Mouse (Mus musculus) forebrain, embryonic 14.5 days (tissue): ENCODE data around the gene Sept9. TPM values are rescaled to one million over a fixed set of nuclear protein-coding genes. Genes with fewer than 3 reads are reported as not detected.

ENCODE experiments used
- ATAC-seq: fragments of 200-750 bp; cut with Nextera tagmentation; 2 replicates; pipeline ENCODE4 v1.8.0; 2017; ENCODE audit warnings: mild to moderate bottlenecking, moderate library complexity
- DNase-seq: peaks from one replicate; pipeline ENCODE4 v3.0.0-alpha.2; 2015; ENCODE audit warnings: low spot score
- H3K27ac ChIP-seq: fragments of 300-500 bp; sonication (generic); 2 replicates; pipeline ENCODE4 v1.5.1; 2014; ENCODE audit warnings: low read depth, mild to moderate bottlenecking, control low read depth, low read length, moderate library complexity
- H3K27me3 ChIP-seq: fragments of 300-500 bp; sonication (generic); replicated peaks from 2 replicates; pipeline ENCODE4 v1.6.1; 2014; ENCODE audit warnings: low read length, control low read depth, mixed read lengths; ENCODE audit not compliant: control insufficient read depth, insufficient read depth
- H3K36me3 ChIP-seq: fragments of 300-500 bp; sonication (generic); 2 replicates; pipeline ENCODE4 v1.6.1; 2014; ENCODE audit warnings: low read length, control low read depth; ENCODE audit not compliant: control insufficient read depth, insufficient read depth
- H3K4me1 ChIP-seq: fragments of 300-500 bp; sonication (generic); 2 replicates; pipeline ENCODE4 v1.6.1; 2014; ENCODE audit warnings: antibody characterized with exemption, low read length, control low read depth; ENCODE audit not compliant: control insufficient read depth, insufficient read depth
- H3K4me2 ChIP-seq: fragments of 300-500 bp; sonication (generic); 2 replicates; pipeline ENCODE4 v1.6.1; 2014; ENCODE audit warnings: mild to moderate bottlenecking, control low read depth, low read length
- H3K4me3 ChIP-seq: fragments of 300-500 bp; sonication (generic); 2 replicates; pipeline ENCODE4 v1.5.1; 2014; ENCODE audit warnings: low read depth, low read length, control low read depth
- H3K9ac ChIP-seq: fragments of 300-500 bp; sonication (generic); 2 replicates; pipeline ENCODE4 v1.6.1; 2014; ENCODE audit warnings: mild to moderate bottlenecking, low read length, control low read depth, moderate library complexity
- H3K9me3 ChIP-seq: fragments of 300-500 bp; sonication (generic); replicated peaks from 2 replicates; pipeline ENCODE4 v1.6.1; 2016; ENCODE audit warnings: low read length, control low read depth, mixed read lengths; ENCODE audit not compliant: control insufficient read depth
- WGBS: fragments of 180-500 bp; shearing (Covaris S2); extraction: QIAGEN DNeasy Blood & Tissue Kit; methylation state at CpG from one replicate; pipeline ENCODE4 v1.1.7; 2014; 5-methylcytosine and 5-hydroxymethylcytosine counted together
- polyA plus RNA-seq: library from polyadenylated mRNA; unstranded; fragments of >200 nt; fragmentation: Nextera tagmentation; extraction: Ambion mirVana; gene quantifications from 2 replicates; pipeline ENCODE4 v1.2.1, GENCODE M21; 2014

The Sept9 gene
- polyA plus RNA-seq, 1 experiment from 2014 or later = 113 TPM

- Histone ChIP-seq H3K27ac (no peak overlapping the region), H3K4me1 (no peaks in the 10 kb centered on the region), H3K9me3 (no peaks in the 10 kb centered on the region), H3K4me3 (no peak overlapping the region), H3K9ac (no peak overlapping the region), H3K27me3 (no peaks in the 10 kb centered on the region), H3K36me3 (no peaks in the 10 kb centered on the region), H3K4me2 (no peak overlapping the region)
- DNase-seq (no peak), ATAC-seq (no peak)
- 76% methylated on average over 8 of the region's 8 CpGs for WGBS
Measured at GRCm38 (mm10) chr11:117276946-117277345, 77.5 kb downstream of the Sept9 start.

GRCm38 (mm10) chr11:117278113-117278512 is 78.7 kb downstream of the Sept9 start:
- H3K9me3 ChIP-seq = no peaks in the 10 kb centered on the region
- 33% methylated on average over 1 of the region's 1 CpGs for WGBS
- H3K36me3 ChIP-seq = no peaks in the 10 kb centered on the region
- no peak overlapping the region for H3K27ac ChIP-seq
- DNase-seq (no peak), ATAC-seq (no peak)
- H3K4me2 ChIP-seq = no peak overlapping the region
- H3K9ac ChIP-seq = no peak overlapping the region
- no peaks in the 10 kb centered on the region for H3K4me1 ChIP-seq
- no peaks in the 10 kb centered on the region for H3K27me3 ChIP-seq
- H3K4me3 ChIP-seq = no peak overlapping the region

GRCm38 (mm10) chr11:117278514-117278913 is 79.1 kb downstream of the Sept9 start:
- ATAC-seq = no peak
- Histone ChIP-seq H3K4me1 (no peaks in the 10 kb centered on the region), H3K27ac (no peak overlapping the region), H3K9ac (no peak overlapping the region), H3K36me3 (no peaks in the 10 kb centered on the region), H3K9me3 (no peaks in the 10 kb centered on the region), H3K4me3 (no peak overlapping the region), H3K27me3 (no peaks in the 10 kb centered on the region), H3K4me2 (no peak overlapping the region)
- DNase-seq = no peak
- WGBS = 68% methylated on average over 13 of the region's 13 CpGs

DNA sequence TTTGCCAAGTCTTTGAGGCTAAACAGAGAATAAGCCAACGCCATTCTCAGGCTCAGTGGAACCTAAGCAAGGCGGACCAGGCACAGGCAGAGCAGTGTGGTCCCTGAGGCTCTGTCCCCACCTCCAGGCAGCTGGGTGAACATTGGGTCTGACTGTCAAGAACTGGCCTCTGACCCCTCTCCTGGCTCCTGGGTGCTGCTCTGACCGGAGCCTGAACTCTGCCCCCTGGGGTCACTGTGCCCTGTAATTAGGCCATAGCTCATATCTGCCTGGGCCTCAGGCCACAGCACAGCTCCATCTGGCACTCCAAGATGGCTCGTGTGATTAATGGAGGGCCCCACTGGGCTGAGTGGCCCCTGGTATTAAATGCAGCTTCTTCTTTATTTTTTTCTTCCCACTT is 80.5 kb downstream of the Sept9 start:
- Histone ChIP-seq H3K4me2 (no peak overlapping the region), H3K36me3 (no peaks in the 10 kb centered on the region), H3K9me3 (no peaks in the 10 kb centered on the region), H3K9ac (no peak overlapping the region), H3K4me3 (no peak overlapping the region), H3K27ac (no peak overlapping the region), H3K27me3 (no peaks in the 10 kb centered on the region), H3K4me1 (peaks cover 8% of the 10 kb centered on the region)
- WGBS = 77% methylated on average over 4 of the region's 4 CpGs
- no peak for ATAC-seq
- DNase-seq = no peak

DNA sequence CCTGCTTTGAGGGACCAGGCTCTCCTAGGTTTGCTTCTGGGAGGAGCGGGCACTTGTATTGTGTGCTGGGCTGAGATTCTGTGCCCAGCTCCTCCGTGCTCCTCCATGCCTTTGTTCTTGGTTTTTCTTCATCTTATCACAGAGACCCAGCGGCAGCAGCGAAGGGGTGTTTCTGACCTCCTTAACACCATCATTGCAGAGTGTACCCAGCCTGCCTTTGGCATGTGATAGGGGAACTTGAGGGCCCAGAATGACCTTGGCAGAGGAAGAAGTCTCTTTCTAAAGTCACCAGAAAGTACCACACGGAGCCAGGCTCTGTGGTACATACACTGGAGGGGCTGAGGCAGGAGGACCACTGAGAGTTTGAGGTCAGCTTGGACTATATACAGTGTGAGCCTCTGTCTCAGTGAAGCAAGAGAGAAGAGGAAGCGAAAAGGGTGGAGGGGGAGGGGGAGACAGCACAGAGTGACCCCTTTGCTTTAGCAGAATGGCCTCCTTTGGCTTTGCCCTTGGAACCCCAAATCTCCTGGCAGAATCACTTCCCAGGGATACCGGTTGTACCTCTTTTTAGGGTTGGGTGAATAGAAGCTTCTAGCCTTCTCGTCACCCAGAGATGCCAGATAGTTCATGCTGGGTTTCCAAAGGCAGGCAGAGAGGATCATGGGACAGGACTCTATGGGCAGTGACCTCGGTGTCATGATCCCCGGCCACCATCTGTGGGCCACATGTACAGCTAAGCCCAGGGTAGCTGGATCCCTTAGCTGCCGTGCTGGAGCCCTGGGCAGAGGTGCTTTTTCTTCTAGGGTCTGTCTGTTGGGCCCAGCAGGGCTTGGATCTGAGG is 83.8 kb downstream of the Sept9 start:
- WGBS = 80% methylated on average over 11 of the region's 11 CpGs
- Histone ChIP-seq H3K9me3 (no peaks in the 10 kb centered on the region), H3K36me3 (no peaks in the 10 kb centered on the region), H3K4me2 (no peak overlapping the region), H3K4me1 (peaks cover 15% of the 10 kb centered on the region), H3K4me3 (no peak overlapping the region), H3K27ac (no peak overlapping the region), H3K9ac (no peak overlapping the region), H3K27me3 (no peaks in the 10 kb centered on the region)
- no peak for ATAC-seq
- no peak for DNase-seq

DNA sequence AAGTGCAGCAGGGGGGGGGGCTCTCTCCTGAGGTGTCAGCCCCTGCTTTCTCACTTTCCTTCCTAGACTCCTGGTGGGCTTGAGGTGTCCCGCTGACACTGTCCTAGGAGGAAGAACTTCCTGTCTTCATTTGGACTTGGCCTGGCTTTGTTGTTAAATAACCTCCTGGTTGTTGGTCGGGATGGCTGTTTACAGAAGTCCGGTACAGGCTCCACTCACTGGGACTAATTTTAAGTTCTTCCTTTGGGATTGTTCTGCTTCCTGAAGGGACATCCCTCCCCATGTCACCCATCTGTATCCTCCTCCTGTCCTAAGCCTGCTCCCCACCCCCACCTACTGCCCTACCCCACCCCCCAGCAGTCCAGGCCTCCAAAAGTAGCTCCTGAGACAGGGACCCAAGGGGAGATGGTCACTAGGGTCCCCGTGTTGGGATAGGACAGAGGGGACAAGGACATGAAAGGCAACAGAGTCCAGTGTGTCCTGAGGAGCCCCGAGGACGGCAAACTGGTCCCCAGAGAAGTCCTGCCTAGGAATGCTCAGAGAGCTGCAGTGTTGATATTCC is 84.5 kb downstream of the Sept9 start:
- no peak for DNase-seq
- Histone ChIP-seq H3K9me3 (no peaks in the 10 kb centered on the region), H3K4me1 (peaks cover 15% of the 10 kb centered on the region), H3K9ac (no peak overlapping the region), H3K27ac (no peak overlapping the region), H3K4me3 (no peak overlapping the region), H3K36me3 (no peaks in the 10 kb centered on the region), H3K4me2 (no peak overlapping the region), H3K27me3 (no peaks in the 10 kb centered on the region)
- 75% methylated on average over 6 of the region's 6 CpGs for WGBS
- no peak for ATAC-seq

DNA sequence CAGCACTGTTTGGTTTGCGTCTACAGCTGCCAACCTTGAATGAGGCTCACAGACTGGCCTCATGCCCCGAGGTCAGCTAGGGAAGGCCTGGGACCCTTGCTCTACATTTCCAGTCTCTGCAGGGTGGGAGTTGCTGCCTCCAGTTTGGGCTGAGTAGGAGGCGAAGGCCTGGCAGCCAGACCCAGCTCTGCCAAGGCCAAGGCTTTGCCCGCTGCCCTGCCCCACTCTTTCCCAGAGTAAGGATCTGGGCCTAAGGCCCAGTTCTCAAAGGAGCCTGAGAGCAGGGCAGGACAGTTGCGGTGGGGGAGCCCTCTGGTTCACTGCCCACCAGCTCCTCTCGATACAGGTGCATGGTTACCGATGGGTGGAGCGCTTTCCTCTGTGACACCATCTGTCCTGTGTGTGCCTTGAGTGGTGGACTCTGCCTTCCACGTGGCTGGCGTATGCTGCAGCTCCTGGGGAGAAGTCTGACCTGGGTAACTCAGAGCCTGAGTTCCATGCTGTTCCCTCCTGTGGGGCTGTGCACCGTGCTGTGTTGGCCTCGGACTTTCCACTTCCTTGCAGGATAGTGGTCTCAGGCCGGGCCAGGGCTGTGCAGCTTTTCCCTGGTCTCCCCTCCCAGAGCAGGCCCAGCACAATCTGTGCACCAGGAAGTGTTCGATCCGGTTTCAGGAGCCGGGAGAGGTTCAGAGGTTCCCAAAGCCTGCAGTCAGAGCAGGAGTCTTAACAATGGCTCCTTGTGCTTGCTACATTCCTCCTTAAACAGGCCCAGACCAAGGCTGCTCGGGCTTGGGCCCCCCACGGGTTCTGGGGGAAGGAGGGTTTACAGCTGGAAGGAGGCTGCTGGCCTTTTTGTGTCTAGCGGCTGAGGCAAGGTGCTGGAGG is 85.5 kb downstream of the Sept9 start:
- WGBS = 33% methylated on average over 19 of the region's 19 CpGs
- no peak for ATAC-seq

GRCm38 (mm10) chr11:117285606-117285931 is 86.1 kb downstream of the Sept9 start:
- DNase-seq = no peak
- no peaks in the 10 kb centered on the region for H3K9me3 ChIP-seq
- no peak overlapping the region for H3K4me2 ChIP-seq
- peaks cover 4% of the 10 kb centered on the region; the same call in 1 of the 2 replicates for H3K36me3 ChIP-seq
- ATAC-seq = no peak
- WGBS = 48% methylated on average over 10 of the region's 10 CpGs
- no peaks in the 10 kb centered on the region for H3K27me3 ChIP-seq
- H3K4me1 ChIP-seq = peaks cover 15% of the 10 kb centered on the region
- H3K9ac ChIP-seq = peak overlapping the region; percentile 45
- H3K4me3 ChIP-seq = no peak overlapping the region
- H3K27ac ChIP-seq = peak overlapping the region; percentile 66

More for the DNA sequence above, 85.5 kb downstream of the Sept9 start:
- H3K4me2 ChIP-seq = no peak overlapping the region
- DNase-seq = no peak
- peaks cover 15% of the 10 kb centered on the region for H3K4me1 ChIP-seq
- no peaks in the 10 kb centered on the region for H3K36me3 ChIP-seq
- H3K4me3 ChIP-seq = no peak overlapping the region
- H3K9ac ChIP-seq = peak overlapping the region; percentile 45
- no peaks in the 10 kb centered on the region for H3K27me3 ChIP-seq
- no peaks in the 10 kb centered on the region for H3K9me3 ChIP-seq
- H3K27ac ChIP-seq = peak overlapping the region; percentile 66
